Mouse (Mus musculus) forebrain, embryonic 12.5 days (tissue): ENCODE results near the gene Gfi1b. TPM values are rescaled to one million over a fixed set of nuclear protein-coding genes. Genes with fewer than 3 reads are reported as not detected.

Experiments used
- ATAC-seq: fragments of 200-750 bp; cut with Nextera tagmentation; 2 replicates; pipeline ENCODE4 v1.8.0; 2017; ENCODE audit warnings: moderate TSS enrichment; ENCODE audit not compliant: low FRiP score
- H3K27ac ChIP-seq: fragments of 300-500 bp; sonication (generic); 2 replicates; pipeline ENCODE4 v1.5.1; 2016; ENCODE audit warnings: mild to moderate bottlenecking
- H3K27me3 ChIP-seq: fragments of 300-500 bp; sonication (generic); 2 replicates; pipeline ENCODE4 v1.6.1; 2016; ENCODE audit warnings: mild to moderate bottlenecking
- H3K36me3 ChIP-seq: fragments of 300-500 bp; sonication (generic); replicated peaks from 2 replicates; pipeline ENCODE4 v1.6.1; 2016; ENCODE audit warnings: mild to moderate bottlenecking
- H3K4me1 ChIP-seq: fragments of 300-500 bp; sonication (generic); 2 replicates; pipeline ENCODE4 v1.6.1; 2016
- H3K4me2 ChIP-seq: fragments of 300-500 bp; sonication (generic); 2 replicates; pipeline ENCODE4 v1.6.1; 2016; ENCODE audit warnings: mild to moderate bottlenecking, moderate library complexity
- H3K4me3 ChIP-seq: fragments of 300-500 bp; sonication (generic); replicated peaks from 2 replicates; pipeline ENCODE4 v1.5.1; 2016; ENCODE audit warnings: mild to moderate bottlenecking
- H3K9ac ChIP-seq: fragments of 300-500 bp; sonication (generic); 2 replicates; pipeline ENCODE4 v1.6.1; 2016; ENCODE audit warnings: mild to moderate bottlenecking
- H3K9me3 ChIP-seq: fragments of 300-500 bp; sonication (generic); 2 replicates; pipeline ENCODE4 v1.6.1; 2016
- WGBS: fragments of 180-500 bp; shearing (Covaris S2); methylation state at CpG from one replicate; pipeline ENCODE4 v1.1.7; 2016; 5-methylcytosine and 5-hydroxymethylcytosine counted together
- polyA plus RNA-seq: library from polyadenylated mRNA; unstranded; fragments of >200 nt; fragmentation: Nextera tagmentation; extraction: Ambion mirVana; gene quantifications from 2 replicates; pipeline ENCODE4 v1.2.1, GENCODE M21; 2016

Gfi1b gene
- 0.77 and 2.0 TPM in 2 replicates for polyA plus RNA-seq

DNA sequence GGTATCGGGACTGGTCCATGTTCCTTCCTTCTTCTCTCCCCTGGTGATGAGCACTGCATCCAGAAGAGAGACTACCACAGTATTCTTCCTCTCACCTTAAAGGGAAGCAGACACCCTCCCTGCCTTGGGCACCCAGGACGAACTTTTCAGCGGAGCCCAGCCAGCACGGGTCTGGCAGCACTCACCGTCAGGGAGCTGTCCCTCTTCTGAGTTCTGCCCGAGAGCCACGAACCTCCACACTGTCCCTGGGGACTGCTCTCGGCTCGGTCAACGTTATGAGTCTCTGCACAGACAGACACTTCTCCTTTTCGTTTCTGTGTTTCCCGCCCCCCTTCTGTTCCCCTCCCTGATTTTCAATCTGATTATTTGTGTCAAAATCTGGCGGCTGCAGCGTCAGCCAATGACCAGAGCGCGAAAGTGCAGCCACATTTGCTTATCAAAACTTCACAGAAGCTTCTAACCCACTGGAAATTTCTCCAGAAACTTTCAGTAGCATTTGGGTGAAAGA, at the start of gene Gfi1b:
Gene Gfi1b, minus strand, starts transcription at position 319 of the 508 bp plus-strand sequence.
- ATAC-seq, result no peak
- Histone ChIP-seq H3K9ac (no peak within 1 kb of the TSS), H3K4me2 (0 out of 2 replicates have a peak within 1 kb of the TSS, but pooled peaks have one; percentile 11), H3K36me3 (no peaks in the 10 kb centered on the region), H3K27ac (no peak within 1 kb of the TSS), H3K4me3 (no peak within 1 kb of the TSS), H3K4me1 (peaks cover 6% of the 10 kb centered on the region; the same call in 1 of the 2 replicates), H3K9me3 (no peaks in the 10 kb centered on the region), H3K27me3 (peaks cover 32% of the 10 kb centered on the region)
- 5% methylated on average over 16 of the region's 16 CpGs for WGBS

DNA sequence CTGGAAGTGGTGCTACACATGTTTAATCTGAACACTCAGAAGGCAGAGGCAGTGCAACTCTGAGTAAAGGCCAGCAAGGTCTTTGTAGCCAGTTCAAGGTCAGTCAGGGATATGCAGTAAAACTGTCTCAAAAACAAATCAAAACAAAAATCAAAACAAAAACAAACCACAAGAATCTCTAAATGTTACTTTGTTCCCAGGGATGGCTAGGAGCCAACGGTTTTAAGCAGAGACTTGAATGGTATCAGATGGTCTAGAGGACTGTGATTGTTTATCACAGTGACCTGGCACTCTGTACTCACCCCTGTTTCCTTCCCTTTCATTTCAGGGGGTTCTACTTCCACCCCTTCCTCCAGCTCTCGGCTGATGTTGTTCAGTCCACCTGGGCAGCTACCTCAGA, 49.7 kb upstream of the Gfi1b start:
- Histone ChIP-seq H3K9me3 (no peaks in the 10 kb centered on the region), H3K9ac (no peak overlapping the region), H3K27me3 (no peaks in the 10 kb centered on the region), H3K4me3 (no peak overlapping the region), H3K4me1 (no peaks in the 10 kb centered on the region), H3K27ac (no peak overlapping the region), H3K4me2 (no peak overlapping the region), H3K36me3 (peaks cover 90% of the 10 kb centered on the region)
- WGBS, result 91% methylated on average over 2 of the region's 2 CpGs
- no peak for ATAC-seq

- peaks cover 89% of the 10 kb centered on the region for H3K36me3 ChIP-seq
- 89% methylated on average over 3 of the region's 3 CpGs for WGBS
- no peak for ATAC-seq
Measured at GRCm38 (mm10) chr2:28665818-28666217, 44.0 kb upstream of the Gfi1b start.

DNA sequence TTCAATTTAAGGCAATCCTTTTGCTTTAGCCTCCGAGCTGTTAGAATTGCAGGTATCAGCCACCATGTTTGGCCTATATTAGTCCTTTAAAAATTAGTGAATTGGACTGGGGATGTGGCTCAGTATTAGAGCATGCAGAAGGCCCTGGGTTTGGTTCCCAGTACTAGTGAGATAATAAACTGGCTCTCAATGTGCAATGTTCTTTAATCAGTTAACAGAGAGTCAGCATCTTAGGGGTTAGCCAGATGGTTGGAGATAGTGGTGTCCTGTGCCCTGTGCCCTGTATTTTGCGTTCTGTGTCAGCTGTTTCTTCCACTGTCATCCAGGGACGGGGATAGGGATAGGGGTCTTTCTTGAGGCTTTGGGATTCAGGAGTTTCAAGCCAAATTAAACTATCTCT, 41.1 kb upstream of the Gfi1b start:
- H3K27ac ChIP-seq, result no peak overlapping the region
- H3K4me2 ChIP-seq, result no peak overlapping the region
- H3K36me3 ChIP-seq, result peaks cover 95% of the 10 kb centered on the region
- H3K9ac ChIP-seq, result no peak overlapping the region
- no peaks in the 10 kb centered on the region for H3K9me3 ChIP-seq
- no peaks in the 10 kb centered on the region for H3K27me3 ChIP-seq
- ATAC-seq, result no peak
- H3K4me3 ChIP-seq, result no peak overlapping the region
- no peaks in the 10 kb centered on the region for H3K4me1 ChIP-seq
- 91% methylated on average over 3 of the region's 3 CpGs for WGBS

More at GRCm38 (mm10) chr2:28665818-28666217, 44.0 kb upstream of the Gfi1b start:
- H3K4me1 ChIP-seq, result no peaks in the 10 kb centered on the region
- H3K4me3 ChIP-seq, result no peak overlapping the region
- H3K9me3 ChIP-seq, result no peaks in the 10 kb centered on the region
- no peak overlapping the region for H3K4me2 ChIP-seq
- H3K27me3 ChIP-seq, result no peaks in the 10 kb centered on the region
- no peak overlapping the region for H3K9ac ChIP-seq
- H3K27ac ChIP-seq, result no peak overlapping the region

- WGBS, result 66% methylated on average over 8 of the region's 8 CpGs
- Histone ChIP-seq H3K9me3 (no peaks in the 10 kb centered on the region), H3K4me1 (no peaks in the 10 kb centered on the region), H3K27ac (no peak overlapping the region), H3K36me3 (peaks cover 60% of the 10 kb centered on the region), H3K4me3 (no peak overlapping the region), H3K27me3 (no peaks in the 10 kb centered on the region), H3K4me2 (no peak overlapping the region), H3K9ac (no peak overlapping the region)
- ATAC-seq, result no peak
Measured at GRCm38 (mm10) chr2:28656216-28656615, 34.4 kb upstream of the Gfi1b start.

- H3K4me3 ChIP-seq, result no peak overlapping the region
- no peak overlapping the region for H3K4me2 ChIP-seq
- no peak overlapping the region for H3K27ac ChIP-seq
- H3K27me3 ChIP-seq, result no peaks in the 10 kb centered on the region
- WGBS, result 76% methylated on average over 2 of the region's 2 CpGs
- no peaks in the 10 kb centered on the region for H3K9me3 ChIP-seq
- H3K4me1 ChIP-seq, result no peaks in the 10 kb centered on the region
- H3K36me3 ChIP-seq, result peaks cover 41% of the 10 kb centered on the region
- H3K9ac ChIP-seq, result no peak overlapping the region
- no peak for ATAC-seq
Measured at GRCm38 (mm10) chr2:28654295-28654694, 32.5 kb upstream of the Gfi1b start.

- Histone ChIP-seq H3K27me3 (no peaks in the 10 kb centered on the region), H3K4me3 (no peak overlapping the region), H3K9ac (no peak overlapping the region), H3K4me1 (no peaks in the 10 kb centered on the region), H3K36me3 (peaks cover 32% of the 10 kb centered on the region), H3K9me3 (no peaks in the 10 kb centered on the region), H3K4me2 (no peak overlapping the region), H3K27ac (no peak overlapping the region)
- WGBS, result 95% methylated on average over 7 of the region's 7 CpGs
- no peak for ATAC-seq
Measured at GRCm38 (mm10) chr2:28653351-28653750, 31.6 kb upstream of the Gfi1b start.

GRCm38 (mm10) chr2:28650526-28650925, 28.7 kb upstream of the Gfi1b start:
- no peaks in the 10 kb centered on the region for H3K27me3 ChIP-seq
- H3K27ac ChIP-seq, result no peak overlapping the region
- H3K4me3 ChIP-seq, result no peak overlapping the region
- H3K4me1 ChIP-seq, result no peaks in the 10 kb centered on the region
- H3K9ac ChIP-seq, result no peak overlapping the region
- peaks cover 12% of the 10 kb centered on the region for H3K36me3 ChIP-seq
- H3K9me3 ChIP-seq, result no peaks in the 10 kb centered on the region
- ATAC-seq, result no peak
- H3K4me2 ChIP-seq, result no peak overlapping the region

- Histone ChIP-seq H3K4me3 (no peak overlapping the region), H3K4me2 (no peak overlapping the region), H3K4me1 (peaks cover 30% of the 10 kb centered on the region), H3K9me3 (no peaks in the 10 kb centered on the region), H3K36me3 (no peaks in the 10 kb centered on the region), H3K9ac (no peak overlapping the region), H3K27me3 (no peaks in the 10 kb centered on the region), H3K27ac (no peak overlapping the region)
- WGBS, result 86% methylated on average over 3 of the region's 3 CpGs
- no peak for ATAC-seq
Measured at GRCm38 (mm10) chr2:28643081-28643480, 21.3 kb upstream of the Gfi1b start.

- Histone ChIP-seq H3K9me3 (no peaks in the 10 kb centered on the region), H3K27ac (peak overlapping the region; percentile 92), H3K36me3 (no peaks in the 10 kb centered on the region), H3K4me1 (peaks cover 30% of the 10 kb centered on the region), H3K4me3 (peak overlapping the region; percentile 99), H3K27me3 (no peaks in the 10 kb centered on the region), H3K4me2 (peak overlapping the region; percentile 66), H3K9ac (peak overlapping the region; percentile 89)
- whole genome bisulfite sequencing, result under 1% methylated on average over 43 of the region's 43 CpGs
- ATAC-seq, result peak; percentile 70
Measured at GRCm38 (mm10) chr2:28641435-28641941, 19.7 kb upstream of the Gfi1b start.

GRCm38 (mm10) chr2:28640461-28641424, 19.0 kb upstream of the Gfi1b start, which contains the start of gene Tsc1:
TSS of gene Tsc1 (plus strand) at chr2:28641228.
- H3K27me3 ChIP-seq, result no peaks in the 10 kb centered on the region
- peaks cover 30% of the 10 kb centered on the region for H3K4me1 ChIP-seq
- WGBS, result 2% methylated on average over 47 of the region's 47 CpGs
- peak within 1 kb of the TSS; percentile 66 for H3K4me2 ChIP-seq
- no peaks in the 10 kb centered on the region for H3K9me3 ChIP-seq
- H3K27ac ChIP-seq, result peak within 1 kb of the TSS; percentile 92
- H3K4me3 ChIP-seq, result peak within 1 kb of the TSS; percentile 99
- peak within 1 kb of the TSS; percentile 89 for H3K9ac ChIP-seq
- ATAC-seq, result peak; percentile 94
- no peaks in the 10 kb centered on the region for H3K36me3 ChIP-seq

- no peak overlapping the region for H3K9ac ChIP-seq
- WGBS, result 51% methylated on average over 7 of the region's 7 CpGs
- H3K27ac ChIP-seq, result no peak overlapping the region
- H3K9me3 ChIP-seq, result no peaks in the 10 kb centered on the region
- no peak overlapping the region for H3K4me2 ChIP-seq
- no peaks in the 10 kb centered on the region for H3K36me3 ChIP-seq
- no peak overlapping the region for H3K4me3 ChIP-seq
- H3K4me1 ChIP-seq, result peaks cover 30% of the 10 kb centered on the region
- no peak for ATAC-seq
- H3K27me3 ChIP-seq, result no peaks in the 10 kb centered on the region
Measured at GRCm38 (mm10) chr2:28639794-28640193, 18.0 kb upstream of the Gfi1b start.
